Mouse (Mus musculus): ENCODE results near the gene Gm44579.

DNA sequence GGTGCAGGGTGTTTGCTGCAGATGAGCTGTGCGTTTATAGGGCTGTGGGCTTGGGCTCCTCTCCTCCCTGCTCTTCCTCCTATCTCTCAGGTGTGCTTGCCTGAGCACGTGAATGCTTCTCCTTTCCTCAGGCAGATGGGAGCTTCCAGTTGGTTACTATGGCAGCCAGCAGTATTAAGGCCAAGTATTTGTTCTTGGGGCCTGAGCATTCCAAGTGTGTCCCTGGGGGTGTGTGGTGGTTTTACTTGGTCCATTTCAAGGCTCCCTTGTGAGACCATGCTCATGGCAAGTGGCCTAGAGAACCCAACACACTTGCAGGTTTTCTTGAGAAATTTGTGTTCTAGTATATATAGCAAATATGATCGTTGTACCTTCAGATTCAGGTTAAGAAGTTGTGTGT, 25.3 kb downstream of the Gm44579 start, which contains the start of gene Olfr288:
- TF ChIP-seq POLR2A (IDR thresholded peaks at IDR 0.05; ENCODE audit: borderline replicate concordance, extremely low read depth, insufficient read depth, insufficient read length, poor library complexity, severe bottlenecking) = no peak
- TF ChIP-seq CTCF (IDR thresholded peaks at IDR 0.05; ENCODE audit: borderline replicate concordance, extremely low read depth, insufficient read depth, insufficient read length) = no peak
